Mouse (Mus musculus) hindbrain, embryonic 11.5 days (tissue): ENCODE data around the gene Tcn2. TPM values are rescaled to one million over a fixed set of nuclear protein-coding genes. Genes with fewer than 3 reads are reported as not detected.
"Not testable (repeated sequence)": the region's sequence is repeated elsewhere in the genome, so short reads cannot be mapped to it uniquely, and the experiment has no call there.

ENCODE experiments used
- ATAC-seq: fragments of 200-750 bp; cut with Nextera tagmentation; 2 replicates; pipeline ENCODE4 v1.8.0; 2017; ENCODE audit warnings: mild to moderate bottlenecking, moderate TSS enrichment, moderate library complexity; ENCODE audit not compliant: low FRiP score
- DNase-seq: peaks from one replicate; pipeline ENCODE4 v3.0.0-alpha.2; 2015; ENCODE audit warnings: low spot score
- H3K27ac ChIP-seq: fragments of 300-500 bp; sonication (generic); 2 replicates; pipeline ENCODE4 v1.5.1; 2014; ENCODE audit warnings: mild to moderate bottlenecking, low read depth, low read length
- H3K27me3 ChIP-seq: fragments of 300-500 bp; sonication (generic); 2 replicates; pipeline ENCODE4 v1.6.1; 2014; ENCODE audit warnings: mild to moderate bottlenecking, low read length, moderate library complexity, mixed read lengths; ENCODE audit not compliant: control insufficient read depth, insufficient read depth
- H3K36me3 ChIP-seq: fragments of 300-500 bp; sonication (generic); 2 replicates; pipeline ENCODE4 v1.6.1; 2014; ENCODE audit warnings: mild to moderate bottlenecking, low read length, moderate library complexity, mixed read lengths; ENCODE audit not compliant: control insufficient read depth, insufficient read depth
- H3K4me1 ChIP-seq: fragments of 300-500 bp; sonication (generic); replicated peaks from 2 replicates; pipeline ENCODE4 v1.6.1; 2014; ENCODE audit warnings: low read length, mixed read lengths; ENCODE audit not compliant: control insufficient read depth, insufficient read depth
- H3K4me2 ChIP-seq: fragments of 300-500 bp; sonication (generic); replicated peaks from 2 replicates; pipeline ENCODE4 v1.6.1; 2014; ENCODE audit warnings: mild to moderate bottlenecking, low read depth, low read length
- H3K4me3 ChIP-seq: fragments of 300-500 bp; sonication (generic); 2 replicates; pipeline ENCODE4 v1.5.1; 2014; ENCODE audit warnings: low read depth, low read length
- H3K9ac ChIP-seq: fragments of 300-500 bp; sonication (generic); 2 replicates; pipeline ENCODE4 v1.6.1; 2014; ENCODE audit warnings: low read depth, low read length
- H3K9me3 ChIP-seq: fragments of 300-500 bp; sonication (generic); 2 replicates; pipeline ENCODE4 v1.6.1; 2016; ENCODE audit warnings: low read length; ENCODE audit not compliant: control insufficient read depth
- WGBS: fragments of 180-500 bp; shearing (Covaris S2); extraction: QIAGEN DNeasy Blood & Tissue Kit; methylation state at CpG from one replicate; pipeline ENCODE4 v1.1.7; 2014; 5-methylcytosine and 5-hydroxymethylcytosine counted together
- polyA plus RNA-seq: library from polyadenylated mRNA; unstranded; fragments of >200 nt; fragmentation: Nextera tagmentation; extraction: Ambion mirVana; gene quantifications from 2 replicates; pipeline ENCODE4 v1.2.1, GENCODE M21; 2014

Gene Tcn2
- polyA plus RNA-seq, 1 experiment from 2014 or later, result 38.8 TPM

GRCm38 (mm10) chr11:3911440-3911839, 20.5 kb downstream of the Tcn2 start:
- peaks cover 12% of the 10 kb centered on the region for H3K4me1 ChIP-seq
- H3K9me3 ChIP-seq, DNase-seq, H3K36me3 ChIP-seq, H3K27me3 ChIP-seq, H3K9ac ChIP-seq, H3K27ac ChIP-seq, H3K4me2 ChIP-seq, H3K4me3 ChIP-seq, ATAC-seq: not testable (repeated sequence)
- WGBS, result 91% methylated on average over 6 of the region's 6 CpGs

GRCm38 (mm10) chr11:3910513-3911310, 21.2 kb downstream of the Tcn2 start:
- no peaks in the 10 kb centered on the region for H3K9me3 ChIP-seq
- no peak for DNase-seq
- H3K27me3 ChIP-seq, result no peaks in the 10 kb centered on the region; the same call in 1 of the 2 replicates
- no peak overlapping the region for H3K27ac ChIP-seq
- no peak overlapping the region for H3K4me3 ChIP-seq
- 68% methylated on average over 5 of the region's 5 CpGs for WGBS
- ATAC-seq, result no peak
- H3K4me1 ChIP-seq, result peaks cover 12% of the 10 kb centered on the region
- no peaks in the 10 kb centered on the region for H3K36me3 ChIP-seq
- no peak overlapping the region for H3K4me2 ChIP-seq
- no peak overlapping the region for H3K9ac ChIP-seq

DNA sequence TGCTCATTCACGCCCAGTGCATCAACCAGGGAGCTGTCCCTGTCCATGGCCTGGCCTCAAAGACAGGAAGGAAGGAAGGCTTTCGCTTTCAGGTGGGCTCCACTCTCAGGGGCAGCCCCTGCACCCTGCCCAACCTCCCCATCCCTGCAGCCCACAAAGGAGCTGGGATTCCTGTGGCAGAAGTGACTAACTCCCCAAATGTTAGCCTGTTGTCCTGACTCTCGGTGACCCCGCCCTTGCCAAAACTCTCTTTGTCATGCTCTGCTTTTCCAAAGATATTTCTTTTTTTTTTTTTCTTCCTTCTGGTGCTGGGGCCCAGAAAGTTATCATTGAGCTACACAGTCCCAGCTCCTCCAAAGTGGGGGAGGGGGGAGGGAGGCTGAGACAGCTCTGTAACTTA, 22.7 kb downstream of the Tcn2 start:
- 88% methylated on average over 4 of the region's 4 CpGs for WGBS
- no peaks in the 10 kb centered on the region for H3K9me3 ChIP-seq
- no peak for ATAC-seq
- H3K9ac ChIP-seq, result no peak overlapping the region
- H3K4me2 ChIP-seq, result no peak overlapping the region
- no peak for DNase-seq
- H3K4me1 ChIP-seq, result peaks cover 12% of the 10 kb centered on the region
- no peaks in the 10 kb centered on the region for H3K36me3 ChIP-seq
- H3K4me3 ChIP-seq, result no peak overlapping the region
- no peaks in the 10 kb centered on the region; the same call in 1 of the 2 replicates for H3K27me3 ChIP-seq
- H3K27ac ChIP-seq, result no peak overlapping the region

- Histone ChIP-seq H3K9me3 (no peaks in the 10 kb centered on the region), H3K4me2 (no peak overlapping the region), H3K27me3 (no peaks in the 10 kb centered on the region), H3K27ac (no peak overlapping the region), H3K9ac (no peak overlapping the region), H3K4me3 (no peak overlapping the region), H3K36me3 (no peaks in the 10 kb centered on the region), H3K4me1 (no peaks in the 10 kb centered on the region; the same call in 1 of the 2 replicates)
- ATAC-seq, result no peak
- no peak for DNase-seq
- WGBS, result 77% methylated on average over 1 of the region's 1 CpGs
Measured at GRCm38 (mm10) chr11:3905446-3905845, 26.5 kb downstream of the Tcn2 start.

GRCm38 (mm10) chr11:3904673-3905072, 27.3 kb downstream of the Tcn2 start:
- WGBS, result 89% methylated on average over 6 of the region's 6 CpGs

DNA sequence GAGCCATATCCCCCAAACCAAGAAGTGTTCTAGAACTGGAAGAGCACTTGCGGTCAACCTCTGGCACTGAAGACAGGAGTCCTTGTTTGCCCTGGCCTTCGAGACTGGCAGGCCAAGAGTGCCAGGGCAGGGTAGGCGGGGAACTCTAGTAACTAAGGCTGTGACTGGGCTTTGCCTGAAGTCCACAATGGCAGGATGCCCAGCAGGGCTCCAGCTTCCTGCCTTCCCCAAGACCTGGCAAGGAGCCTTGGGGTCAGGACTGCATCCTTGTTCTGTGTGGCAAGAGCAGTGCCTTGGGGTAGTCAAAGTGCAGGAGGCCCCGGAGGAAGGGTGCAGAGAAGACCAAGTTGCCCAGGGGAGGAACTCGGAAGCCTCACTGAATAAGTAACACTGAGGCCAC, 28.9 kb downstream of the Tcn2 start:
- Histone ChIP-seq H3K9me3 (no peaks in the 10 kb centered on the region), H3K4me2 (no peak overlapping the region), H3K9ac (no peak overlapping the region), H3K4me1 (no peaks in the 10 kb centered on the region), H3K27ac (no peak overlapping the region), H3K36me3 (0 out of 2 replicates have a peak, but pooled peaks cover 2% of the 10 kb centered on the region), H3K27me3 (no peaks in the 10 kb centered on the region), H3K4me3 (no peak overlapping the region)
- 82% methylated on average over 5 of the region's 5 CpGs for WGBS
- DNase-seq (no peak), ATAC-seq (no peak)

More at GRCm38 (mm10) chr11:3904673-3905072, 27.3 kb downstream of the Tcn2 start:
- no peaks in the 10 kb centered on the region for H3K36me3 ChIP-seq
- H3K27ac ChIP-seq, result no peak overlapping the region
- ATAC-seq (no peak), DNase-seq (no peak)
- H3K9ac ChIP-seq, result no peak overlapping the region
- no peak overlapping the region for H3K4me2 ChIP-seq
- H3K27me3 ChIP-seq, result no peaks in the 10 kb centered on the region
- no peaks in the 10 kb centered on the region for H3K9me3 ChIP-seq
- H3K4me1 ChIP-seq, result no peaks in the 10 kb centered on the region
- H3K4me3 ChIP-seq, result no peak overlapping the region

DNA sequence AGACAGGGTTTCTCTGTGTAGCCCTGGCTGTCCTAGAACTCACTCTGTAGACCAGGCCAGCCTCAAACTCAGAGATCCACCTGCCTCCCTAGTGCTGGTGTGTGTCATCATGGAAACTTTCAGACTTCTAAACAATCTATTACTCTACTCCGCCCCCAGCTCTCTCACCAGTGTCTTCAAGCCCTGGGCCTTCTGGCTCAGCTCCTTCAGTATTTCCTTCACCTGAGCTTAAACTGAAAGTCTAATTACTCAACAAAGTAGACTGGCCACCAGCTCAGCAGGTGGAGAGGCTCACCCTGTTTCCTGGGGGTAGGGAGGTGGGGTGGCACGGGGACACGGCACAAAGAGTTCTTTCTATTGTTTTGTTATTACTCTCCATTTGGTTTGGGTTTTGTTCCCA, 29.4 kb downstream of the Tcn2 start:
- Histone ChIP-seq H3K36me3 (peaks cover 2% of the 10 kb centered on the region; the same call in 1 of the 2 replicates), H3K4me3 (no peak overlapping the region), H3K27ac (no peak overlapping the region), H3K9ac (no peak overlapping the region), H3K9me3 (no peaks in the 10 kb centered on the region), H3K27me3 (no peaks in the 10 kb centered on the region), H3K4me1 (no peaks in the 10 kb centered on the region), H3K4me2 (no peak overlapping the region)
- DNase-seq (no peak), ATAC-seq (no peak)
- WGBS, result 94% methylated on average over 3 of the region's 3 CpGs

DNA sequence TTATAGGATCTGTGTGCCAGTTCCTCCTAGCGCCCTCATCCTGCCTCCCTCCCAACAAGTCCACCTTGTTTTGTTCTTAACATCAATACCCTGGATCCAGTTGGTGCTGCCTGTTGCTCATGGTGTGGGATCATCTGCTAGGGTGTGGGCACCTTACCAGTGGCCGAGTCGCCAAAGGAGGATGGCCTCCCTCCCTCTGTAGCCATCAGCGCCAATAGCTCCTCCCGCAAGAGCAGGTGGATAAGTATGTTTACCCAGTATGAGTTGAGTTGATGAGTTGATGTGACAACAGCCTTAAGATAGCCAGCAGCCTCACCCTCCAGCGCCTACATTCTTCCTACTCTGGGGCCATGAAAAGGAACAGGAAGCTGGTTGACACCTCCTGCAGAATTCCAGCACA, 31.7 kb downstream of the Tcn2 start:
- WGBS, result 87% methylated on average over 6 of the region's 6 CpGs
- H3K4me2 ChIP-seq, result no peak overlapping the region

DNA sequence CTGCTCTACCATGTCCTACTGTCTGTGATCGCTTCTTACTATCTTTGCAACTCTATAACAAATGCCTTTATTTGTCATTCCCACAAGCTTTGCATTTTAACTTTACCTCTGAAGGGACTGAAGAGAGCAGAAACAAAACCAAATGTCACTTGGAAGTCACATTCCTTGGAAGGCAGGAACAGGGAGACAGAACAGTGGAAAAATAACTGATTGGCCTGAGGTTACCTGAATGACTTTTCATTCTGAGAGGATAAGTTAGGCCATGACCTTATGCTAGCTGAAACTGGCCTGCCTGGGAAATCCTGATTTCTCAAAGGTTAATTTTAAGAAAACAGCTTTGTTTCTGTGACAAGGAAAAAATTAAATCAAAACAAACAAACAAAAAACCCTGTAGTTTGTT, 36.0 kb downstream of the Tcn2 start:
- Histone ChIP-seq H3K4me2 (no peak overlapping the region), H3K4me3 (no peak overlapping the region), H3K4me1 (no peaks in the 10 kb centered on the region; the same call in 1 of the 2 replicates), H3K9me3 (no peaks in the 10 kb centered on the region), H3K9ac (no peak overlapping the region), H3K27me3 (no peaks in the 10 kb centered on the region), H3K36me3 (peaks cover 2% of the 10 kb centered on the region; the same call in 1 of the 2 replicates), H3K27ac (no peak overlapping the region)
- DNase-seq (no peak), ATAC-seq (no peak)
- WGBS, result 100% methylated on average over 1 of the region's 1 CpGs

More for the DNA sequence above, 31.7 kb downstream of the Tcn2 start:
- Histone ChIP-seq H3K27ac (no peak overlapping the region), H3K9ac (no peak overlapping the region), H3K36me3 (peaks cover 2% of the 10 kb centered on the region; the same call in 1 of the 2 replicates), H3K4me1 (no peaks in the 10 kb centered on the region; the same call in 1 of the 2 replicates), H3K4me3 (no peak overlapping the region), H3K9me3 (no peaks in the 10 kb centered on the region), H3K27me3 (no peaks in the 10 kb centered on the region)
- ATAC-seq (no peak), DNase-seq (no peak)
